Mouse (Mus musculus): ENCODE measurements at regions not wholly inside any gene's neighbourhood (a gene's known extent, or its start where the extent isn't known, plus 50 kb on each side); places are given as distances from the start of the nearest gene placed in this dataset.

DNA sequence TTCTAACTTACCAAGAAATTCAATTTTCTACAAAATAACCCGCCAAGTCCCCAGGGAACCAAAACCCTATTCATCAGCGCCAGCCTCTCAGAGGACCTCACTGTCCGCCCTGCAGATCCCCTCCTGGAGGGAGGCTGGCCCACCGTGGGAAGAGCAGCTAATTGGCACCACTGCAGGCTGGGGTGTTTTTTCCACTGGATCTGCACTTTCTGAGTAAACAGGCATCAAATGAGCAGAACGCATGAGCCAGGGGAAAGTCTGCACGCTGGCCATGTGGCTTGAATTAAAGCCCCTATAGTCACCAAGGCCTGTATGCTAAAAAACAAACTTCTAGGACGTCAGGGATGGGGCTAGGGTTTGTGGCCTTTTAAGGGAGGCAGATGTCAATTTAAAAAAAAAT is 332.4 kb upstream of the Zmiz1 start:
- TF ChIP-seq POLR2A (IDR thresholded peaks at IDR 0.05; ENCODE audit: borderline replicate concordance, insufficient read depth, low read length) (no peak), CTCF (IDR thresholded peaks at IDR 0.05; ENCODE audit: borderline replicate concordance, insufficient read depth, low read depth, low read length) (no peak)

Measured in cerebellum, adult 2 months (tissue).